Mouse (Mus musculus) midbrain, embryonic 11.5 days (tissue): Measurements from ENCODE around the gene E030025P04Rik. TPM values are rescaled to one million over a fixed set of nuclear protein-coding genes. Genes with fewer than 3 reads are reported as not detected.

Experiments used
- ATAC-seq: fragments of 200-750 bp; cut with Nextera tagmentation; 2 replicates; pipeline ENCODE4 v1.8.0; 2017; ENCODE audit warnings: moderate TSS enrichment, moderate library complexity; ENCODE audit not compliant: low FRiP score
- DNase-seq: peaks from one replicate; pipeline ENCODE4 v3.0.0; 2015; ENCODE audit warnings: low spot score; ENCODE audit errors: missing footprints
- H3K27ac ChIP-seq: fragments of 300-500 bp; sonication (generic); 2 replicates; pipeline ENCODE4 v1.5.1; 2014; ENCODE audit warnings: low read depth, low read length
- H3K27me3 ChIP-seq: fragments of 300-500 bp; sonication (generic); 2 replicates; pipeline ENCODE4 v1.6.1; 2014; ENCODE audit warnings: mild to moderate bottlenecking, low read length, moderate library complexity, mixed read lengths; ENCODE audit not compliant: control insufficient read depth, insufficient read depth
- H3K36me3 ChIP-seq: fragments of 300-500 bp; sonication (generic); 2 replicates; pipeline ENCODE4 v1.6.1; 2014; ENCODE audit warnings: mild to moderate bottlenecking, low read length, moderate library complexity, mixed read lengths; ENCODE audit not compliant: control insufficient read depth, insufficient read depth
- H3K4me1 ChIP-seq: fragments of 300-500 bp; sonication (generic); 2 replicates; pipeline ENCODE4 v1.6.1; 2014; ENCODE audit warnings: low read length; ENCODE audit not compliant: control insufficient read depth, insufficient read depth
- H3K4me2 ChIP-seq: fragments of 300-500 bp; sonication (generic); 2 replicates; pipeline ENCODE4 v1.6.1; 2014; ENCODE audit warnings: mild to moderate bottlenecking, moderate library complexity
- H3K4me3 ChIP-seq: fragments of 300-500 bp; sonication (generic); 2 replicates; pipeline ENCODE4 v1.5.1; 2014; ENCODE audit warnings: low read depth, low read length
- H3K9ac ChIP-seq: fragments of 300-500 bp; sonication (generic); 2 replicates; pipeline ENCODE4 v1.6.1; 2014; ENCODE audit warnings: low read length
- H3K9me3 ChIP-seq: fragments of 300-500 bp; sonication (generic); 2 replicates; pipeline ENCODE4 v1.6.1; 2016; ENCODE audit warnings: low read length; ENCODE audit not compliant: control insufficient read depth
- WGBS: fragments of 180-500 bp; shearing (Covaris S2); extraction: QIAGEN DNeasy Blood & Tissue Kit; methylation state at CpG from one replicate; pipeline ENCODE4 v1.1.7; 2014; 5-methylcytosine and 5-hydroxymethylcytosine counted together
- polyA plus RNA-seq: library from polyadenylated mRNA; unstranded; fragments of >200 nt; fragmentation: Nextera tagmentation; extraction: Ambion mirVana; gene quantifications from 2 replicates; pipeline ENCODE4 v1.2.1, GENCODE M21; 2014

The E030025P04Rik gene
- polyA plus RNA-seq, 1 experiment from 2014 or later, result not detected

DNA sequence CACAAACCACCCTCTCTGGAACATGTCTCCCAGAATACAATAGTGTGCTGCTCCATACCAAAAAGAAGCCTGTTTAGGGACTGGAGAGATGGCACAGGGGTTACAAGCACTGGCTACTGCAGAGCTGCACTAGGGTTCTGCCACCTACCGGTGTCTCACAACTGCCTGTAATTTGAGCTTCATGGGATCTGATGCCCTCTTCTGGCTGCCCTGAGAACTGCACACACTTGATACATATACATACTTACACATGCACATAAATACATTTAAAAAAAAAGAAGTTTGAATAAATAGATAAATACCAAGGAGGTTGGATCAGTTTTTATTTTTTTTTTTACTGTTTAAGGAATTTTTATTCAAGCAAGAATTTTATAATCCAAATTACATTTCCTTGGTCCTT lies 28.1 kb upstream of the E030025P04Rik start:
- H3K4me2 ChIP-seq, result no peak overlapping the region
- ATAC-seq, result no peak
- H3K9ac ChIP-seq, result no peak overlapping the region
- no peaks in the 10 kb centered on the region for H3K36me3 ChIP-seq
- H3K27ac ChIP-seq, result no peak overlapping the region
- H3K27me3 ChIP-seq, result no peaks in the 10 kb centered on the region
- 87% methylated on average over 1 of the region's 1 CpGs for WGBS
- no peaks in the 10 kb centered on the region for H3K9me3 ChIP-seq
- H3K4me1 ChIP-seq, result no peaks in the 10 kb centered on the region
- H3K4me3 ChIP-seq, result no peak overlapping the region
- DNase-seq, result peak; percentile 33

DNA sequence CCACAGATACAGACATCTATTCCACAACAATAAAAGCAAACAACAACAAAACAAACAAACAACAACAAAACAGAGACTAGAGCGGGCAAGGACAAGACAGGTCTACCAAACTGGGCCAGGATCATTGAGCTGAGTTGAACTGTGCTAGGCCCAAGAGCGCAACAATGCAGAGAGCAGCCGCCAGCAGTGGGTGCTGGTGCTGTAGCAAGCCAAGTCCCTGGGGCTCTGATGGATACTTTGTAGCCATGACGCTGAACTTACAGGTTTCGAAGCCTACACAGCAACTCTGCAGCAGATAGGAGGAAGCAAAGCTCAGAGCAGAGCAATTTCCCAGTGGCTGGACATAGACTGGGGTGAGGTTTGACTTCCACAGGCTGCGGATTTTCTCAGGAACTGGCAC lies 26.6 kb upstream of the E030025P04Rik start:
- ATAC-seq (no peak), DNase-seq (no peak)
- H3K4me3 ChIP-seq, result no peak overlapping the region
- H3K36me3 ChIP-seq, result no peaks in the 10 kb centered on the region
- no peak overlapping the region for H3K4me2 ChIP-seq
- H3K9ac ChIP-seq, result no peak overlapping the region
- 95% methylated on average over 6 of the region's 6 CpGs for WGBS
- H3K4me1 ChIP-seq, result no peaks in the 10 kb centered on the region
- H3K27ac ChIP-seq, result no peak overlapping the region
- no peaks in the 10 kb centered on the region for H3K27me3 ChIP-seq
- H3K9me3 ChIP-seq, result no peaks in the 10 kb centered on the region

DNA sequence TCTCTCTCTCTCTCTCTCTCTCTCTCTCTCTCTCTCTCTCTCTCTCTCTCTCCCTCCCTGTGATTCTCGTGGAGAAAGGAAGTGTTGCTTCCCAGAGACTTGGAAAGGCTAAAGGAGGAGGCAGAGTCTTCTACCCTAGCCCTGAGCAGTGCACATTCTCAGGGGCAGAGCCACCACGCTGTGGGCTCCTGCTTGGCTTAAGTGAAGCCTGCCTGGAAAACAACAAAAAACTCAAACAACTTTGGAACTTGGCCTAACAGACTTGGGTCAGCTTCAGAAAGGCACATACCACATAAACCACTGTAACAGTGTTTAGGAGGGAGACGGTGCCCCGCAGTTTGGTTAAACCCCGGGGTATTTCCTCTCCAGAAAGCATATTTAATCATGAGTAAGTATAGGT lies 13.5 kb upstream of the E030025P04Rik start:
- 65% methylated on average over 5 of the region's 5 CpGs for WGBS
- no peak overlapping the region for H3K27ac ChIP-seq
- no peak overlapping the region for H3K9ac ChIP-seq
- H3K27me3 ChIP-seq, result no peaks in the 10 kb centered on the region
- H3K4me3 ChIP-seq, result no peak overlapping the region
- no peak for ATAC-seq
- no peaks in the 10 kb centered on the region for H3K4me1 ChIP-seq
- H3K4me2 ChIP-seq, result no peak overlapping the region
- no peak for DNase-seq
- H3K9me3 ChIP-seq, result no peaks in the 10 kb centered on the region
- H3K36me3 ChIP-seq, result no peaks in the 10 kb centered on the region

DNA sequence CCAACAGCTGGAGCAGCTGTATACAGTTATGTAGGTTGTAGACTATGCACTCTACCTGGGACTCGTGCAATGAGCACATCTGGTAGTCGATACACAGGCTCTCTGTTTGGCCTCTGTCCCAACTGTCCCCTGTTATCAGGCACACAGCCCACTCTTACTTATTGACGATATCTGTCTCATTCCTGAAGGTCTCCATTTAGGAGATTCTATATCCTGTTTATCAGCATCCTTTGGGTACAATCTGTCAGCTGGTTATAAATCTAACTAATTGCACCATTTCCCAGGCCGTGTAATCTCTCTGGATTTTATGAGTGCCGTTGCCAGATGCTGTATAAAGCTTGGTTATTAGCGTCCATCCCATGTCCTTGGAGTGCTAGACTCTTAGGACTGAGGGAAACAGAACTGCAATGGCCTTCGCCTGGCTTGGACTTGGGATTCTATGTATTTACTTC lies 747 bp upstream of the E030025P04Rik start:
- ATAC-seq, result no peak
- no peak overlapping the region for H3K9ac ChIP-seq
- no peaks in the 10 kb centered on the region for H3K27me3 ChIP-seq
- H3K4me3 ChIP-seq, result no peak overlapping the region
- H3K36me3 ChIP-seq, result no peaks in the 10 kb centered on the region
- H3K27ac ChIP-seq, result no peak overlapping the region
- no peaks in the 10 kb centered on the region for H3K4me1 ChIP-seq
- no peak for DNase-seq
- H3K4me2 ChIP-seq, result no peak overlapping the region
- H3K9me3 ChIP-seq, result no peaks in the 10 kb centered on the region
- 91% methylated on average over 7 of the region's 7 CpGs for WGBS

DNA sequence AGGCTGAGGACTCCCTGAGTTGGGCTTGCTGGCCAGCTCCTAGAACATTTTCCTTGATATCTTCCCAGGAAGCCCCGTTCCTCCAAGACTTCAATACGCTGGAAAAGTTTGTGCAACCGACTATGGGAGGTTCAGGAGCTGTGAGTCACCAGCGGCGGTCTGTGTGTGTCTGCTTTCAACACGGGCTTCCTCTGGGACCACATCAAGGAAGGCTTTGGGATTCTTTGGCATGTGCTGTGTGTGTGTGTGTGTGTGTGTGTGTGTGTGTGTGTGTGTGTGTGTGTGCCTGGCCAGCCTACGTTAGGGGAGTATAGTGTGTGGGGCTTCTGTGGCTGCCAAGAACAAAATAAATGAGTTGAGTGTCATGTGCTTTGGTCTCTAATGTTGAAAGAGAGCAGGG lies 17.7 kb downstream of the E030025P04Rik start:
- DNase-seq (no peak), ATAC-seq (no peak)
- H3K27me3 ChIP-seq, result no peaks in the 10 kb centered on the region
- 90% methylated on average over 7 of the region's 7 CpGs for WGBS
- no peak overlapping the region for H3K9ac ChIP-seq
- no peak overlapping the region for H3K4me2 ChIP-seq
- no peak overlapping the region for H3K4me3 ChIP-seq
- H3K36me3 ChIP-seq, result no peaks in the 10 kb centered on the region
- H3K27ac ChIP-seq, result no peak overlapping the region
- H3K4me1 ChIP-seq, result no peaks in the 10 kb centered on the region
- no peaks in the 10 kb centered on the region for H3K9me3 ChIP-seq

DNA sequence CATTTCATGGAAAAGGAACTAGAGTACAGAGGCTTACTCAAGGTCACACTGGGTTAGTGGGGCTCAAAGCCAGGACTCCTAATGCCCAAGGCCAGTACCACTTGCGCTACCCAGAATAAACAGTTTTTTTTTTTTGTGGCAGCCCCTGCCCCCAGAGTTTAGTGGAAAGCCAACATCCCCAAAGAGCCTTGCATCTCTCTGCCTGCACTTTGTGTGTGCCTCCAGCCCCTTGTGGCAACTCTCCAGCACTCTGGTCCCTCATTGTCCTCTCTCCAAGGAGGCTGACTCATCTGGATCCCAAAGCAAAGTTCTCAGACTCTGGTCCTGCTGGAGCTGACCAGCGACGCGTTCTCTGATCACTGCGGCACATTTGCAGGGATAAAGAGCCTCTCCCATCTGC lies 18.7 kb downstream of the E030025P04Rik start:
- Histone ChIP-seq H3K27ac (no peak overlapping the region), H3K4me1 (no peaks in the 10 kb centered on the region), H3K4me2 (no peak overlapping the region), H3K9ac (no peak overlapping the region), H3K9me3 (no peaks in the 10 kb centered on the region), H3K4me3 (no peak overlapping the region), H3K27me3 (no peaks in the 10 kb centered on the region), H3K36me3 (no peaks in the 10 kb centered on the region)
- ATAC-seq (no peak), DNase-seq (no peak)
- 87% methylated on average over 5 of the region's 5 CpGs for WGBS

DNA sequence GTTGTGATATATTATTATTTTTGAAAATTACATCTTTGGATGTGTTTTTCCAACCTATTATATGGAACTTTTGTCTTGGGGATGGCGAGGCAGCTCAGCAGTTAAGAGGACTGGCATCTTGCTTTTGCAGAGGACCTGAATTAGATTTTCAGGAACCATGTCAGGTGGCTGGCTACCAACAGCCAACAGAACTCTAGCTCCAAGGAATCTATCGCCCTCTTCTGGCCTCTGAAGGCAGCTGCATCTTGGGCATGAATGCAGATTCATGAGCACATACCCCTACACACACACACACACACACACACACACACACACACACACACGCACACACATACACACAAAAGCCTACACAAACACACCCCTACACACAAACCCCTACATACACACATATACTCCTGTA lies 19.9 kb downstream of the E030025P04Rik start:
- Histone ChIP-seq H3K4me2 (no peak overlapping the region), H3K4me3 (no peak overlapping the region), H3K9me3 (no peaks in the 10 kb centered on the region), H3K27me3 (no peaks in the 10 kb centered on the region), H3K36me3 (no peaks in the 10 kb centered on the region), H3K27ac (no peak overlapping the region), H3K9ac (no peak overlapping the region), H3K4me1 (no peaks in the 10 kb centered on the region)
- 49% methylated on average over 3 of the region's 3 CpGs for WGBS
- DNase-seq (no peak), ATAC-seq (no peak)

DNA sequence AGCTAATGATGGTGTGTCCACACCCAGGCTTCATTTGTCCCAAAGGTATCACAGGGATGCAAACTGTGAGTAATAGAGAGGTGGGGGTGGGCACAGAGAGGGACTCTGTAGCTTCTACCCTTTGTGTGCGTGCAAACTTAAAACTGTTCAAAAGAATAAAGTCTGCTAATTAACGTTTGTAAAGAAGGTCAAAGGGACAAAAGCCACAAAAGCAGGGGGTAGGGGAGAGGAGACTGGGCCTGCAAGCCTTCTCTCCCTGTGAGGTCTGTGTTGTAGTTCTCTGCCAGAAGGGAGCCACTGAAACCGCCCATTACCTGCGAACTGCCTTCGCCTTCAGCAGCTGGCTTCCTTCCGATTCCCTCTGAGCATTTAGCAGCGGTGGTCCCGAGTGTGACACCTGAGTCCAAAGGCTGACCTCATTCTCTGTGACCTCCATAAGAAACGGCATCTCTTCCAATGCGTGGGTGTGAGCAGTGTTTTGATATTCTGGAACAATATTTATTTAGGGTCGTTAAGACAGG lies 34.3 kb downstream of the E030025P04Rik start:
- H3K4me3 ChIP-seq, result no peak overlapping the region
- no peak overlapping the region for H3K27ac ChIP-seq

DNA sequence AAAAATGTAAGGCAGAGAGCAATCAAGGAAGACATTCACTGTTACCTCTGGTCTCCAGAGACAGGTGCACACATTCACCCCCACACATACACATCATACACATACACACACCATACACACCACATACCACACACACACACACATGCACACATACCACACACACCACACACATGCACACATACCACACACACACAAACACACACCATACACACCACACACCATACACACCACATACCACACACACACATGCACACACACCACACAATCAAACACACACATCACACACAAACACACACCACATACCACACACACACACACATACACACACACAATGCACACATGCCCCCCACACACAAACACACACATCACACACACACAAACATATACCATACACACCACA lies 35.1 kb downstream of the E030025P04Rik start:
- no peak for ATAC-seq

More for the DNA sequence above, 34.3 kb downstream of the E030025P04Rik start:
- Histone ChIP-seq H3K9me3 (no peaks in the 10 kb centered on the region), H3K9ac (peak overlapping the region; percentile 9; the same call in 1 of the 2 replicates), H3K27me3 (no peaks in the 10 kb centered on the region), H3K4me2 (no peak overlapping the region), H3K36me3 (no peaks in the 10 kb centered on the region), H3K4me1 (peaks cover 27% of the 10 kb centered on the region)
- ATAC-seq, result no peak
- WGBS, result 25% methylated on average over 11 of the region's 11 CpGs
- peak; percentile 69 for DNase-seq

More for the DNA sequence above, 35.1 kb downstream of the E030025P04Rik start:
- Histone ChIP-seq H3K27me3 (no peaks in the 10 kb centered on the region), H3K9me3 (no peaks in the 10 kb centered on the region), H3K27ac (no peak overlapping the region), H3K4me3 (no peak overlapping the region), H3K4me1 (peaks cover 27% of the 10 kb centered on the region), H3K9ac (no peak overlapping the region), H3K4me2 (no peak overlapping the region), H3K36me3 (no peaks in the 10 kb centered on the region)
- peak; percentile 77 for DNase-seq
